Mouse (Mus musculus) myocyte (in vitro differentiated cells): ENCODE data around the gene Auts2. TPM values are rescaled to one million over a fixed set of nuclear protein-coding genes. Genes with fewer than 3 reads are reported as not detected.

ENCODE experiments used
- H3K27me3 ChIP-seq: one replicate; pipeline ENCODE4 v1.6.1; 2011; ENCODE audit not compliant: control insufficient read depth, insufficient read depth, insufficient read length
- H3K36me3 ChIP-seq: one replicate; pipeline ENCODE4 v1.6.1; 2011; ENCODE audit not compliant: control insufficient read depth, insufficient read depth
- H3K4me2 ChIP-seq: one replicate; pipeline ENCODE4 v1.6.1; 2011; ENCODE audit warnings: low read depth, control low read depth
- H3K4me3 ChIP-seq: one replicate; pipeline ENCODE4 v1.5.1; 2011; ENCODE audit warnings: mild to moderate bottlenecking, control low read depth, moderate library complexity
- H3K79me2 ChIP-seq: one replicate; pipeline ENCODE4 v1.6.1; 2011; ENCODE audit not compliant: control insufficient read depth, insufficient read depth
- H3ac ChIP-seq: one replicate; pipeline ENCODE4 v1.6.1; 2011; ENCODE audit not compliant: control insufficient read depth, insufficient read length
- CEBPB ChIP-seq: IDR thresholded peaks from 2 replicates; pipeline ENCODE4 v1.6.1; 2011; ENCODE audit warnings: mild to moderate bottlenecking, moderate library complexity; ENCODE audit not compliant: poor library complexity, insufficient read depth, severe bottlenecking
- E2F4 ChIP-seq: IDR thresholded peaks from one replicate; pipeline ENCODE4 v1.6.1; 2011; ENCODE audit warnings: mild to moderate bottlenecking, control low read depth, moderate library complexity; ENCODE audit not compliant: insufficient read depth
- MAX ChIP-seq: IDR thresholded peaks from one replicate; pipeline ENCODE4 v1.6.1; 2011; ENCODE audit warnings: low read depth, mild to moderate bottlenecking, control low read depth
- MYOD1 ChIP-seq, 3 experiments: IDR thresholded peaks; one replicate each; pipeline ENCODE4 v1.6.1; 2011; ENCODE audit warnings: control low read depth in 2 of 3, low read depth in 2 of 3, mild to moderate bottlenecking in 2 of 3, moderate library complexity in 1 of 3; ENCODE audit not compliant: insufficient read length in 2 of 3, control insufficient read depth in 1 of 3
- MYOG ChIP-seq, 3 experiments: IDR thresholded peaks; one replicate each; pipeline ENCODE4 v1.6.1; 2011; ENCODE audit warnings: control low read depth in 2 of 3, low read depth in 2 of 3, mild to moderate bottlenecking in 2 of 3; ENCODE audit not compliant: insufficient read length in 2 of 3, control insufficient read depth in 1 of 3, insufficient read depth in 1 of 3
- POLR2A ChIP-seq: IDR thresholded peaks from one replicate; pipeline ENCODE4 v1.6.1; 2011; ENCODE audit warnings: low read depth, mild to moderate bottlenecking, control low read depth, moderate library complexity; ENCODE audit not compliant: insufficient read length
- POLR2AphosphoS2 ChIP-seq: IDR thresholded peaks from one replicate; pipeline ENCODE4 v1.6.1; 2011; ENCODE audit warnings: low read depth, control low read depth; ENCODE audit not compliant: insufficient read length
- REST ChIP-seq: IDR thresholded peaks from one replicate; pipeline ENCODE4 v1.6.1; 2011; ENCODE audit warnings: mild to moderate bottlenecking, control low read depth, moderate library complexity; ENCODE audit not compliant: insufficient read depth, insufficient read length
- SRF ChIP-seq: IDR thresholded peaks from one replicate; pipeline ENCODE4 v1.6.1; 2011; ENCODE audit warnings: low read depth; ENCODE audit not compliant: control insufficient read depth, insufficient read length
- TCF12 ChIP-seq: IDR thresholded peaks from one replicate; pipeline ENCODE4 v1.6.1; 2011; ENCODE audit warnings: mild to moderate bottlenecking, control low read depth; ENCODE audit not compliant: poor library complexity, insufficient read depth, severe bottlenecking
- TCF3 ChIP-seq: IDR thresholded peaks from one replicate; pipeline ENCODE4 v1.6.1; 2011; ENCODE audit warnings: low read depth, control low read depth; ENCODE audit not compliant: insufficient read length
- USF1 ChIP-seq: IDR thresholded peaks from one replicate; pipeline ENCODE4 v1.6.1; 2011; ENCODE audit warnings: low read depth, mild to moderate bottlenecking, control low read depth, moderate library complexity
- polyA plus RNA-seq: library from polyadenylated mRNA; unstranded; fragments of >200 nt; fragmentation: generic; extraction: Trizol; gene quantifications from one replicate; pipeline ENCODE4 v1.2.1, GENCODE M21; 2012; ENCODE audit warnings: missing spikeins

Gene Auts2
- polyA plus RNA-seq, 1 experiment, result 8.0 TPM

DNA sequence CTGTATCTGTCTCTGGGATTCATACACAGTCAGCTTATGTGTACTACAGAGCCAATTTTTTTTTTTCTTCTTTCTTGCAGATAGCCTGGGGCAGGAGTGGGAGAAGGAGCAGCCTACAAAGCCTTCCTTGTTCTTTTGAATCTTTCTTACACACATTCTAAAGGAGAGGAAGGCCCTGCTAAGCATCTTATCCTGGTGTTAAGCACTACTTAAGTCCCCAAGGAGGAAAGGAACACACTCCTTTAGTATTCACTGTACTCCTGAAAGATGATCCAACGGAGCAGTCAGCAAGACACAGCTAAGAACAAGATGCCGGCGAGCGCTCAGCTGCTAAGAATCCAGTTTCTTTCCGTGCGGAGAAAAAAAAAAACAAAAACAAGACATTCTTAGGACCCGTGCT is 356.9 kb downstream of the Auts2 start:
- Histone ChIP-seq H3K4me2 (no peak overlapping the region), H3ac (no peak overlapping the region), H3K27me3 (peaks cover 4% of the 10 kb centered on the region), H3K36me3 (no peaks in the 10 kb centered on the region), H3K4me3 (no peak overlapping the region), H3K79me2 (no peaks in the 10 kb centered on the region)
- TF ChIP-seq MYOG (IDR thresholded peaks at IDR 0.05; ENCODE audit: control insufficient read depth in 1 of 3, insufficient read depth in 1 of 3, insufficient read length in 2 of 3, low read depth in 2 of 3) (no peak), POLR2AphosphoS2 (no peak), TCF3 (no peak), MAX (no peak)

DNA sequence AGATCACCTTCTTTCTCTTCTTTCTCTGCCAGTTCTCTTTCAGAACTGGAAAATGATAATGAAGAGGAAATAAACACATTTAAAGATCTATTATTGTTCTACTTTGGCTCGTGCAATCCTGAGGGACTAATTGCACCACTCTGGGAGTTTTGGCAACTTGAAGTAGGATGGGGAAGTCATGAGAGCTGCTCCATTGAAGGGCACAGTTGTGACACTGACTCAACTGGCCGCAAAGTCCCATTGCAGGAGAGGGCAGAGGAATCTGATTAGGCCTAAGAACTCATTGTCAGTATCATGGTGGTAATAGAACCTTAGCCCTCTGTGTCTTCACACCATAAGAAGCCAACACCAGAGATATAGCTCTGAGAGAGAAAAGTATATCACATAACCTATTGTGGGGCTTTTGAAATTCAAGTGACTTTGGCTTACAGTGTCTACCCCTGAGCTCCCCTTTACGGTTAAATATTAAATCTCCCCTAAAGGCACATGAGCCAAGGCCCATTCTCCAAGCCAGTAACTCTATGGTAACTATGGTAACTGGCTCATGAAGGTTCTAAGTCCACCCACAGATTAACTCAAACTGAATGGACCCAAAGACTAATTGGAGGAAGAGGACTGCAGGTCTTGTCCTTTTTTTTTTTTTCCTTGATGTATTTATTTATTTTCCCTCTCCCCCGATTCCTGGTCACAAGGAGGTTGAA is 358.6 kb downstream of the Auts2 start:
- no peak overlapping the region for H3K4me2 ChIP-seq
- no peaks in the 10 kb centered on the region for H3K79me2 ChIP-seq
- TF ChIP-seq MYOD1 (IDR thresholded peaks at IDR 0.05; ENCODE audit: control insufficient read depth in 1 of 3, insufficient read length in 2 of 3, low read depth in 2 of 3), result no peak
- TF ChIP-seq E2F4, result no peak
- no peak for TF ChIP-seq TCF12
- no peak for TF ChIP-seq CEBPB
- no peak for TF ChIP-seq USF1
- TF ChIP-seq SRF, result no peak
- TF ChIP-seq MAX, result no peak
- no peak for TF ChIP-seq POLR2AphosphoS2
- no peak for TF ChIP-seq POLR2A
- no peak for TF ChIP-seq TCF3
- no peak for TF ChIP-seq REST
- TF ChIP-seq MYOG (IDR thresholded peaks at IDR 0.05; ENCODE audit: control insufficient read depth in 1 of 3, insufficient read depth in 1 of 3, insufficient read length in 2 of 3, low read depth in 2 of 3), result no peak
- H3K4me3 ChIP-seq, result no peak overlapping the region
- H3K27me3 ChIP-seq, result peaks cover 4% of the 10 kb centered on the region
- no peaks in the 10 kb centered on the region for H3K36me3 ChIP-seq
- H3ac ChIP-seq, result no peak overlapping the region

DNA sequence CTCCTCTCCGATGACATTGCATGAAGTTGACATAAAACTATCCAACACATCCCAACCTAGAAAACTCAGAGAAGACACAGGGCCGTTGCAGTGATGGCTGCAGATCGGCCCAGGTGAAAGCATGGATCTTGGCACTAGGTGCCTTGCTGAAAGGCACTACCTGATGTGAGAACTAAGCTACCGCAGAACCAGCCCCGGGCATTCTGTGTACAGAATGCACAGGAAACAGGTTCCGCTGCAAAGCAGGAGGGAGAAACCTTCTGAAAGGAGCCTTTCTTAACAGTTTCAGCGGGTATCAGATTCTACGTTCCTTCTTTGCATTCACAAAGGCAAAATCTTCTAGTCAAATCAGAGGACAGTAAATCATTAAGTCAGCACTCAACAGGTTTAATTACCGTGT is 361.1 kb downstream of the Auts2 start:
- no peak for TF ChIP-seq MYOG (IDR thresholded peaks at IDR 0.05; ENCODE audit: control insufficient read depth in 1 of 3, insufficient read depth in 1 of 3, insufficient read length in 2 of 3, low read depth in 2 of 3)
- no peak for TF ChIP-seq POLR2A
- no peak for TF ChIP-seq E2F4
- TF ChIP-seq REST, result no peak
- Histone ChIP-seq H3ac (no peak overlapping the region), H3K4me2 (no peak overlapping the region), H3K27me3 (no peaks in the 10 kb centered on the region), H3K79me2 (no peaks in the 10 kb centered on the region), H3K4me3 (no peak overlapping the region), H3K36me3 (no peaks in the 10 kb centered on the region)

DNA sequence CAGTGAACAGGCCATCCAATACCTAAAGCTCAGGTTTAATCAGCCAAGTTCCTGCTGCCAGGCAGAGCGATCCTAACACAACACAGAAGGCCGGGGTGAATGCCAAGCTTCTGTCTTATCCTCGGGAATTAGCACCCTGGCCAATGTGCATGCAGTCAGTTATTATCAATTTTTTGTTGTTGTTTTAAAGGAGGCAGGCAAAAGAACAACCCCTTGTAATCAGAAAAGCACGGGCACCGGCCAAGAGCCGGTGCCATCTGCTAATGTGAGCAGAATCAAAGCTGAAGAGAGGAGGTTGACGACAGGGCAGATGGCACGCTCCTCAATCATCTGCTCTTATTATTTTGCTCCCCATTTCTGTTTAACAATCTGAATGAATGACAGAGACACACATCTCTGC is 373.1 kb downstream of the Auts2 start:
- Histone ChIP-seq H3K36me3 (no peaks in the 10 kb centered on the region), H3K4me3 (no peak overlapping the region), H3K4me2 (no peak overlapping the region), H3K27me3 (no peaks in the 10 kb centered on the region), H3K79me2 (no peaks in the 10 kb centered on the region), H3ac (no peak overlapping the region)
- TF ChIP-seq POLR2A (no peak), MAX (no peak), REST (no peak), MYOD1 (IDR thresholded peaks at IDR 0.05; ENCODE audit: control insufficient read depth in 1 of 3, insufficient read length in 2 of 3, low read depth in 2 of 3) (no peak), MYOG (IDR thresholded peaks at IDR 0.05; ENCODE audit: control insufficient read depth in 1 of 3, insufficient read depth in 1 of 3, insufficient read length in 2 of 3, low read depth in 2 of 3) (no peak), TCF12 (no peak), POLR2AphosphoS2 (no peak), USF1 (no peak), E2F4 (no peak), TCF3 (no peak), CEBPB (no peak), SRF (no peak)

DNA sequence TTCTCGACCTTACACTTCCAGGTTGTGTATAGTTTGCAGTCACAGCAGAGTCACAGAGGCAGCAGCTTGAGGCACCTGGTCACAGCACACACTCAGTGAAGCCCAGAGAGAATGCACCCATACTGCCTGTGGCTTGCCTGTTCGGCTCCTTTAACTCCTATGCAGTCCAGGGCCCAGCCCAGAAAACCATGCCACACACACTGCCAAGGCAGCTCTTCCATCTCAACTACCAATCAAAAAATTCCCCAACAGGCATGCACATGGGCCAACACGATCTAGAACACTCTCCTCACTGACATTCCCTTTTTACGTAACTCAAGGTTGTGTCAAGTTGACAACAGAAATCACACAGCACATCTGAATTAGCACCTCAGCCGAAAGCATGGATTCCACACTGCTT is 374.3 kb downstream of the Auts2 start:
- Histone ChIP-seq H3K4me3 (no peak overlapping the region), H3K4me2 (no peak overlapping the region), H3ac (no peak overlapping the region), H3K36me3 (no peaks in the 10 kb centered on the region), H3K79me2 (no peaks in the 10 kb centered on the region), H3K27me3 (no peaks in the 10 kb centered on the region)
- TF ChIP-seq TCF3 (no peak), CEBPB (no peak)
